Mouse (Mus musculus) C2C12 (cell line): ENCODE results near the gene Ppia. TPM values are rescaled to one million over a fixed set of nuclear protein-coding genes. Genes with fewer than 3 reads are reported as not detected.

Experiments used
- H3K27me3 ChIP-seq: one replicate; pipeline ENCODE4 v1.6.1; 2011; ENCODE audit not compliant: control insufficient read depth, insufficient read depth, insufficient read length
- H3K36me3 ChIP-seq: one replicate; pipeline ENCODE4 v1.6.1; 2011; ENCODE audit not compliant: control insufficient read depth, insufficient read depth
- H3K4me3 ChIP-seq: one replicate; pipeline ENCODE4 v1.5.1; 2011; ENCODE audit warnings: mild to moderate bottlenecking, control low read depth; ENCODE audit not compliant: poor library complexity, insufficient read depth, severe bottlenecking
- H3K79me2 ChIP-seq: one replicate; pipeline ENCODE4 v1.6.1; 2011; ENCODE audit not compliant: control insufficient read depth, insufficient read depth
- H3K79me3 ChIP-seq: one replicate; pipeline ENCODE4 v1.6.1; 2011; ENCODE audit warnings: low read depth, control low read depth
- H3ac ChIP-seq: one replicate; pipeline ENCODE3; 2011; ENCODE audit warnings: low read depth; ENCODE audit not compliant: control insufficient read depth, insufficient read length
- CEBPB ChIP-seq: IDR thresholded peaks from one replicate; pipeline ENCODE4 v1.6.1; 2011; ENCODE audit warnings: low read depth, mild to moderate bottlenecking, control low read depth, moderate library complexity
- CTCF ChIP-seq: IDR thresholded peaks from one replicate; pipeline ENCODE4 v1.5.1; 2011; ENCODE audit not compliant: control insufficient read depth, insufficient read depth, insufficient read length
- FOSL1 ChIP-seq: IDR thresholded peaks from one replicate; pipeline ENCODE4 v1.8.0; 2011; ENCODE audit warnings: mild to moderate bottlenecking, low read length; ENCODE audit not compliant: poor library complexity, insufficient read depth, severe bottlenecking
- MAX ChIP-seq: IDR thresholded peaks from one replicate; pipeline ENCODE4 v1.6.1; 2011; ENCODE audit warnings: mild to moderate bottlenecking, control low read depth
- MYOD1 ChIP-seq: IDR thresholded peaks from one replicate; pipeline ENCODE4 v1.6.1; 2011; ENCODE audit warnings: low read depth; ENCODE audit not compliant: control insufficient read depth, insufficient read length
- MYOG ChIP-seq: IDR thresholded peaks from one replicate; pipeline ENCODE4 v1.6.1; 2011; ENCODE audit not compliant: control insufficient read depth, insufficient read length; ENCODE audit errors: extremely low read depth
- USF1 ChIP-seq: IDR thresholded peaks from one replicate; pipeline ENCODE4 v1.6.1; 2011; ENCODE audit warnings: low read depth, mild to moderate bottlenecking, control low read depth, moderate library complexity
- polyA plus RNA-seq: library from polyadenylated mRNA; unstranded; fragments of >200 nt; fragmentation: generic; extraction: Trizol; gene quantifications from one replicate; pipeline ENCODE4 v1.2.1, GENCODE M21; 2012; ENCODE audit warnings: missing spikeins

Ppia gene
- polyA plus RNA-seq, 1 experiment, result 4,929 TPM

DNA sequence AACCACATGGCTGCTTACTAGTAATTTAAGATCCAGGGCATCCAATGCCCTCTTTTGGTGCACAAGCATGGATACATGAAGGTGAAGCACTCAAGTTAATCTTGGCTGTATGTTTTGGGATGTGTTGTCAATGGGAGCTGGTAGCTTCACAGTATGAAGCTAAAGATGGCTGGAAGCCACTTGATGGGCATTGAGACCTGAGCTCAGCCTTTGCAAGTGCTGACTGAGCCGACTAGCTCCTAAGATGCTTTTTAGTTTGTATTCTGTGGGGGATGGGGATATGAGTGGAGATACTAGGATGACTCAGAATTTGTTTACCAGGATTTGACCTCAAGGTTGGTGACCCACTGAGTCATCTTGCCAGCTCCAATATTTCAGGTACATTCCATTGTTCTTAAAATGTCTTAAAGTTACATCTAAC is 5.0 kb downstream of the Ppia start:
- H3K79me2 ChIP-seq, result peaks cover 40% of the 10 kb centered on the region
- H3ac ChIP-seq, result no peak overlapping the region
- no peaks in the 10 kb centered on the region for H3K27me3 ChIP-seq
- H3K4me3 ChIP-seq, result no peak overlapping the region
- peaks cover 51% of the 10 kb centered on the region for H3K36me3 ChIP-seq
- TF ChIP-seq CTCF (no peak), MAX (no peak)
- peaks cover 30% of the 10 kb centered on the region for H3K79me3 ChIP-seq

DNA sequence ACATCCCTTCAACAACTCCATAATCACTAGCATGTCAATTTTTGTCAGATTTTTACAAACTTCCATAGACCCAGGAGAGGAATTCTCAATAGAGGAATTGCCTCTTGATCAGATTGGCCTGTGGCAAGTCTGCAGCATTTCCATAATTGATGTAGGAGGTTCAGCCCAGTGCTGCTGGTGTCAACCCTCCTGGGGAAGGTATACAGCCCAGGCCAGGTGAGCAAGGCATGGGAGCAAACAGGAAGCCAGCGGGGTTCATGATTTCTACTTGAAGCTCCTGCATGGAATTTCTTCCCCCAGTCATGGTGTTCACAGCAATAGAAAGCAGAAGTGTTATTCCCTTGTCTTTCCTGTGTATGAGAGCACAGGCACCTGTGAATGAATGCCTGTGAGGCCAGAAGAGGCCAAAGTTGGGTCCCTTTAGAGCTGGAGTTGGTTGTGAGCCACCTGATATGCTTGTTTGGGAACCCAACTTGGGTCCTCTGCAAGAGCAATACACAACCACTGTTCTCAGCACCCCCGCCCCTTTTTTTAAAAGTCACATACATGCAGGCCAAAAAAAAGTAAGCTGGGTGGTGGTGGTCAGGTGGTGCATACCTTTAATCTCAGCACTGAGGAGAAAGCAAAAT is 5.6 kb downstream of the Ppia start:
- Histone ChIP-seq H3K79me3 (peaks cover 30% of the 10 kb centered on the region), H3K4me3 (no peak overlapping the region), H3K27me3 (no peaks in the 10 kb centered on the region), H3ac (no peak overlapping the region), H3K79me2 (peaks cover 37% of the 10 kb centered on the region), H3K36me3 (peaks cover 52% of the 10 kb centered on the region)
- no peak for TF ChIP-seq CTCF
- TF ChIP-seq CEBPB, result no peak
- TF ChIP-seq MYOD1, result no peak
- no peak for TF ChIP-seq MAX
- TF ChIP-seq USF1, result no peak
- TF ChIP-seq MYOG, result no peak
- TF ChIP-seq FOSL1, result no peak

- Histone ChIP-seq H3K79me3 (no peaks in the 10 kb centered on the region), H3K36me3 (peaks cover 42% of the 10 kb centered on the region), H3ac (no peak overlapping the region), H3K27me3 (no peaks in the 10 kb centered on the region), H3K79me2 (no peaks in the 10 kb centered on the region), H3K4me3 (no peak overlapping the region)
- TF ChIP-seq MAX (no peak), MYOG (no peak), MYOD1 (no peak), CEBPB (no peak), CTCF (no peak), USF1 (no peak), FOSL1 (no peak)
These were observed 14.9 kb downstream of the Ppia start for GRCm38 (mm10) chr11:6430186-6430585.

DNA sequence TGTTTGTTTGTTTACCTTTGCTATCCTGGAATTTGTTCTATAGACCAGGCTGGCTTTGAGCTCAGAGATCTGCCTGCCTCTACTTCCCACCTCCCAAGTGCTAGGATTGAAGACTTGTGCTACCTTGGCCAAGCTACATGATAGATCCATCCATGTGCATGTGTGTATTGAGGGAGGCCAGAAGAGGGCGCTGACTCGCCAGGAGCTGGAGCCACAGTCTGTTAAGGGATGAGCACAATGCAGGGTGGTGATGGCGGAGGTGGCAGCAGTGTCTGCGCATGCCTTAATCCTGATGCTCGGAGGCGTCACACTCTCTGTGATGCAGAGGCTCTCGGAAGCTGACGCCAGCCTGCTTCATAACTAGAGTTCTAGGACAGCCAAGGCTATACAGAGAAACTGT is 21.2 kb downstream of the Ppia start:
- H3ac ChIP-seq, result no peak overlapping the region
- no peak overlapping the region for H3K4me3 ChIP-seq
- H3K79me3 ChIP-seq, result peaks cover 7% of the 10 kb centered on the region
- H3K79me2 ChIP-seq, result peaks cover 16% of the 10 kb centered on the region
- H3K27me3 ChIP-seq, result no peaks in the 10 kb centered on the region
- no peak for TF ChIP-seq MAX
- TF ChIP-seq FOSL1, result no peak
- peak; percentile 84 for TF ChIP-seq CTCF
- no peak for TF ChIP-seq CEBPB
- peaks cover 42% of the 10 kb centered on the region for H3K36me3 ChIP-seq

DNA sequence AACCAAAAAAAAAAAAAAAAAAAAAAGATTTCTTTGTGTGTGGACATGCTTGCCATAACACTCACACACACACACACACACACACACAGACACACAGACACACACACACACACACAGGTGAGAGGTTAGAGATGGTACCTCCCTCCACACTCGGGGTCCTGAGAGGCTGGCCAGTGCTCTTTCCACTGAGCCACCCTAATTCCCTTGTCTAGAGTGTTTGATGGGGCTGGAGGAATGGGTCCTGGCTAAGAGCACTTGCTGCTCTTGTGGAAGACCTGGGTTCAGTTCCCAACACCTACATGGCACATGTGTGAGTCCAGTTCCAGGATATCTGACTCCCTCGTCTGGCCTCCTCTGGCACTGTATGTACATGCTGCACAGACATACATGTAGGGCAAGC is 22.4 kb downstream of the Ppia start:
- TF ChIP-seq CTCF (no peak), FOSL1 (no peak), MYOG (no peak), USF1 (no peak), CEBPB (no peak), MYOD1 (no peak)
- Histone ChIP-seq H3K4me3 (no peak overlapping the region), H3K27me3 (no peaks in the 10 kb centered on the region), H3ac (no peak overlapping the region), H3K79me2 (peaks cover 28% of the 10 kb centered on the region), H3K36me3 (peaks cover 32% of the 10 kb centered on the region), H3K79me3 (peaks cover 18% of the 10 kb centered on the region)

DNA sequence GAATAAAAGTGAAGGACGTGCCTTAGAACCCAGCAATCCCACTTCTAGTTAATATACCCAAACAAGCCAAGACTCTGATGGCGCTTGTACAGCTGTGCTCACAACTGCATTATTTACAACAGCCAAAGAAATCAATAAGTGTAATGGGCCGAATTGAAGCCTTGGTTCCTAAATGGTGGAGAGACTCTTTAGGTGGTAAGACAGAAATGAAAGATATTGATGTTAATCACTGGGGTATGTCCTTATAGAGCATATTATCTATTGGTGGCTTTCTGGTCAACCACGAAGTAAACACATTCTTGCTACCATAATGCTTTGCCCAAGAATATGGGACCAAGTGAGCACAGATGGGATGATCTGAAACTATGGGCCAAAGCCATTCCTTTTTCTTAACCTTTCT is 24.9 kb downstream of the Ppia start:
- Histone ChIP-seq H3ac (no peak overlapping the region), H3K27me3 (no peaks in the 10 kb centered on the region), H3K36me3 (peaks cover 22% of the 10 kb centered on the region), H3K79me2 (peaks cover 41% of the 10 kb centered on the region), H3K4me3 (no peak overlapping the region), H3K79me3 (peaks cover 26% of the 10 kb centered on the region)
- TF ChIP-seq USF1 (no peak), CEBPB (no peak), MYOD1 (no peak), MAX (no peak), FOSL1 (no peak), MYOG (no peak), CTCF (no peak)
